Mouse (Mus musculus) bone marrow, adult 2 months (tissue): ENCODE results near the gene Slc6a6.

Experiments used
- CTCF ChIP-seq: fragments of 200-500 bp; IDR thresholded peaks from 2 replicates; pipeline ENCODE4 v1.5.1; 2011; ENCODE audit warnings: low read length, control low read depth; ENCODE audit not compliant: control insufficient read depth, insufficient read depth
- POLR2A ChIP-seq: fragments of 200-500 bp; IDR thresholded peaks from 2 replicates; pipeline ENCODE4 v1.6.1; 2011; ENCODE audit warnings: low read depth, mild to moderate bottlenecking, control low read depth, low read length, borderline replicate concordance; ENCODE audit not compliant: control insufficient read depth

DNA sequence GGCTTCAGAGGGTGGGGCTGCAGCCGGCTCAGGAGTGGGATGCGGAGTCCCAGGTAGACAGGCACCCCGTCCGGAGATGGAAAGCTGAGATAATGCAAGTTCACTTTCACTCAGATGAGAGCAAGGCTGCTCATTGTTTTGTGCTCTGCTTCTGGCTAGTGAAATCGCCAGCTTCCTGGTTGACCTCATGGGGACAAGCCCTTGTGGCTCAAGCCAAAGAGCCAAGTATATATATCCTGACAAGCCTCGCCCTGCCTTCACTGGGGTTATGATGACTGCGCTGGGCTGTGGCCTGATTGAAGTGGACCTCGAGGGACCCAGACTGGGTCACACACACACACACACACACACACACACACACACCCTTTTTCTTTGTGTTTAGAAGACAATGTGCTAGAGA is 31.2 kb downstream of the Slc6a6 start:
- TF ChIP-seq CTCF (no peak), POLR2A (no peak)
